Mouse (Mus musculus): ENCODE measurements around the gene Hikeshi. TPM values are rescaled to one million over a fixed set of nuclear protein-coding genes. Genes with fewer than 3 reads are reported as not detected.
A peak's percentile ranks its signal among the peaks of the same experiment; 100 is the strongest.

Hikeshi gene
- polyA plus RNA-seq, 1 experiment from 2014 or later, result 138 TPM

GRCm38 (mm10) chr7:89903442-89904343 lies 37.3 kb downstream of the Hikeshi start, which contains the start of gene Ccdc81:
Gene Ccdc81 (minus strand): TSS chr7:89903629.
- Histone ChIP-seq H3K4me1 (ENCODE audit: control insufficient read depth, insufficient read depth, low read length) (no peaks in the 10 kb centered on the region), H3K4me2 (ENCODE audit: low read depth, low read length) (no peak within 1 kb of the TSS), H3K27me3 (ENCODE audit: control insufficient read depth, insufficient read depth, low read length) (no peaks in the 10 kb centered on the region), H3K4me3 (ENCODE audit: low read depth, low read length) (no peak within 1 kb of the TSS), H3K9ac (replicated peaks; ENCODE audit: low read depth, low read length) (no peak within 1 kb of the TSS), H3K9me3 (ENCODE audit: control insufficient read depth, low read length) (no peaks in the 10 kb centered on the region), H3K36me3 (ENCODE audit: control insufficient read depth, insufficient read depth, low read length) (no peaks in the 10 kb centered on the region), H3K27ac (ENCODE audit: low read depth, low read length) (no peak within 1 kb of the TSS)
- ATAC-seq (ENCODE audit: low read depth), result peak; percentile 74; the same call in 1 of the 2 replicates
- WGBS, result 42% methylated on average over 22 of the region's 22 CpGs

- 87% methylated on average over 8 of the region's 8 CpGs for WGBS
- H3K9ac ChIP-seq (replicated peaks; ENCODE audit: low read depth, low read length), result no peak overlapping the region
These were observed 38.0 kb downstream of the Hikeshi start for GRCm38 (mm10) chr7:89903007-89903406.

DNA sequence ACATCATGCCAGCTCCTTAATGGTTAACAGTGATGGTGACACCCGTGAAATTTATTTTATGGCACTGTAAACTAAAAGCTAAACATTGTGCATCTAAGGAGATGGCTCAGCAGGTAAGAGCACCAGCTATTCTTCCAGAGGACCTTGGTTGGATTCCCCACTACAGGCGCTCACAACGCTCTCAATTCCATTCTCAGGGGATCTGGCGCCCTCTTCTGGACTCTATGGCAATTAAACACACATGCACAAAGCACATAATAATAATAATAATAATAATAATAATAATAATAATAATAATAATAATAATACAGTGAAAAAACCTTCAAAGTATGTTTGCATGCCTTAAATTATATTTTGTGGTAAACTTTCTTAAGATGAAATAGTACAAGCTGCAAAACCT lies 49.1 kb downstream of the Hikeshi start:
- no peaks in the 10 kb centered on the region for H3K36me3 ChIP-seq (ENCODE audit: control insufficient read depth, insufficient read depth, low read length)
- no peaks in the 10 kb centered on the region for H3K4me1 ChIP-seq (ENCODE audit: control insufficient read depth, insufficient read depth, low read length)
- no peaks in the 10 kb centered on the region for H3K9me3 ChIP-seq (ENCODE audit: control insufficient read depth, low read length)
- 33% methylated on average over 4 of the region's 4 CpGs for WGBS
- no peak overlapping the region for H3K9ac ChIP-seq (replicated peaks; ENCODE audit: low read depth, low read length)
- peak; percentile 41 for ATAC-seq (ENCODE audit: low read depth)
- H3K4me2 ChIP-seq (ENCODE audit: low read depth, low read length), result no peak overlapping the region
- H3K27ac ChIP-seq (ENCODE audit: low read depth, low read length), result no peak overlapping the region
- no peaks in the 10 kb centered on the region for H3K27me3 ChIP-seq (ENCODE audit: control insufficient read depth, insufficient read depth, low read length)
- H3K4me3 ChIP-seq (ENCODE audit: low read depth, low read length), result no peak overlapping the region

More at GRCm38 (mm10) chr7:89903007-89903406, 38.0 kb downstream of the Hikeshi start:
- Histone ChIP-seq H3K4me1 (ENCODE audit: control insufficient read depth, insufficient read depth, low read length) (no peaks in the 10 kb centered on the region), H3K4me3 (ENCODE audit: low read depth, low read length) (no peak overlapping the region), H3K4me2 (ENCODE audit: low read depth, low read length) (no peak overlapping the region), H3K27ac (ENCODE audit: low read depth, low read length) (no peak overlapping the region), H3K36me3 (ENCODE audit: control insufficient read depth, insufficient read depth, low read length) (no peaks in the 10 kb centered on the region), H3K27me3 (ENCODE audit: control insufficient read depth, insufficient read depth, low read length) (no peaks in the 10 kb centered on the region), H3K9me3 (ENCODE audit: control insufficient read depth, low read length) (no peaks in the 10 kb centered on the region)
- no peak for ATAC-seq (ENCODE audit: low read depth)

DNA sequence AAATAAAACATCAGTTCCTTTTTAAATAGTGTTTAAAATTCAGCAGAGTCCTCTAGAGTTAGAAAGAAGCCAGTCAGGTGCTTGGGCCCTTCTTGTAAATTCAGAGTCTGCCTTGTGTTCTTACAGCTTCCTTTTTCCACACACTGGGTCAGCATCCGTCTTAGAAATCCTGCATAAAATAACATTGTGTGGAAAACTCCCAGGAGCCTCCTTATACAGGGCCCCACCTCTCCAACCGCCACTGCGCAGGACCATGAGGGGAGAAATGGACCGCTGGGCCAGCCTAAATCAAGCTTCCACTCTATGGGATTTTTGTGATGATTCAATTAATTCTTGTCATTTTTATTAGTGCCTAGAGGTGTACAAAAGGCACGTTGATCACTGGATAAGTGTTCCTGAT lies 49.6 kb downstream of the Hikeshi start:
- peak; percentile 54 for ATAC-seq (ENCODE audit: low read depth)
- H3K9me3 ChIP-seq (ENCODE audit: control insufficient read depth, low read length), result no peaks in the 10 kb centered on the region
- no peak overlapping the region for H3K27ac ChIP-seq (ENCODE audit: low read depth, low read length)
- 43% methylated on average over 5 of the region's 5 CpGs for WGBS
- no peaks in the 10 kb centered on the region for H3K4me1 ChIP-seq (ENCODE audit: control insufficient read depth, insufficient read depth, low read length)
- no peaks in the 10 kb centered on the region for H3K36me3 ChIP-seq (ENCODE audit: control insufficient read depth, insufficient read depth, low read length)
- H3K4me3 ChIP-seq (ENCODE audit: low read depth, low read length), result no peak overlapping the region
- H3K27me3 ChIP-seq (ENCODE audit: control insufficient read depth, insufficient read depth, low read length), result no peaks in the 10 kb centered on the region
- H3K9ac ChIP-seq (replicated peaks; ENCODE audit: low read depth, low read length), result no peak overlapping the region
- H3K4me2 ChIP-seq (ENCODE audit: low read depth, low read length), result no peak overlapping the region

GRCm38 (mm10) chr7:89884551-89884950 lies 56.5 kb downstream of the Hikeshi start:
- Histone ChIP-seq H3K4me2 (ENCODE audit: low read depth, low read length) (no peak overlapping the region), H3K9me3 (ENCODE audit: control insufficient read depth, low read length) (no peaks in the 10 kb centered on the region), H3K9ac (replicated peaks; ENCODE audit: low read depth, low read length) (no peak overlapping the region), H3K4me3 (ENCODE audit: low read depth, low read length) (no peak overlapping the region), H3K27me3 (ENCODE audit: control insufficient read depth, insufficient read depth, low read length) (no peaks in the 10 kb centered on the region), H3K36me3 (ENCODE audit: control insufficient read depth, insufficient read depth, low read length) (no peaks in the 10 kb centered on the region), H3K4me1 (ENCODE audit: control insufficient read depth, insufficient read depth, low read length) (no peaks in the 10 kb centered on the region), H3K27ac (ENCODE audit: low read depth, low read length) (no peak overlapping the region)
- WGBS, result 72% methylated on average over 3 of the region's 3 CpGs
- no peak for ATAC-seq (ENCODE audit: low read depth)

GRCm38 (mm10) chr7:89879686-89880085 lies 61.3 kb downstream of the Hikeshi start:
- no peaks in the 10 kb centered on the region for H3K9me3 ChIP-seq (ENCODE audit: control insufficient read depth, low read length)
- 65% methylated on average over 1 of the region's 1 CpGs for WGBS
- no peak overlapping the region for H3K27ac ChIP-seq (ENCODE audit: low read depth, low read length)

More at GRCm38 (mm10) chr7:89879686-89880085, 61.3 kb downstream of the Hikeshi start:
- no peaks in the 10 kb centered on the region for H3K27me3 ChIP-seq (ENCODE audit: control insufficient read depth, insufficient read depth, low read length)
- ATAC-seq (ENCODE audit: low read depth), result no peak
- H3K4me3 ChIP-seq (ENCODE audit: low read depth, low read length), result no peak overlapping the region
- no peaks in the 10 kb centered on the region for H3K4me1 ChIP-seq (ENCODE audit: control insufficient read depth, insufficient read depth, low read length)
- no peak overlapping the region for H3K9ac ChIP-seq (replicated peaks; ENCODE audit: low read depth, low read length)
- no peak overlapping the region for H3K4me2 ChIP-seq (ENCODE audit: low read depth, low read length)
- no peaks in the 10 kb centered on the region for H3K36me3 ChIP-seq (ENCODE audit: control insufficient read depth, insufficient read depth, low read length)

Other genes with a start within 250 kb of the Hikeshi start
- gene Ccdc81, start 37.6 kb downstream of the Hikeshi start, polyA plus RNA-seq (2014; fragmentation: Nextera tagmentation; extraction: Ambion mirVana), result 0.52 and 0.66 TPM in 2 replicates
- 30.3 and 32.9 TPM in 2 replicates for gene Eed, start 39.8 kb upstream of the Hikeshi start, polyA plus RNA-seq (2014; fragmentation: Nextera tagmentation; extraction: Ambion mirVana)
- gene Picalm, start 189.0 kb upstream of the Hikeshi start, polyA plus RNA-seq (2014; fragmentation: Nextera tagmentation; extraction: Ambion mirVana), result 58.0 and 59.0 TPM in 2 replicates

Data from neural tube, embryonic 14.5 days (tissue).